Mouse (Mus musculus) myocyte (in vitro differentiated cells): ENCODE results near the gene Ppp1r32.

Experiments
- E2F4 ChIP-seq: IDR thresholded peaks from one replicate; pipeline ENCODE4 v1.6.1; 2011; ENCODE audit warnings: mild to moderate bottlenecking, control low read depth, moderate library complexity; ENCODE audit not compliant: insufficient read depth
- MAX ChIP-seq: IDR thresholded peaks from one replicate; pipeline ENCODE4 v1.6.1; 2011; ENCODE audit warnings: low read depth, mild to moderate bottlenecking, control low read depth
- POLR2AphosphoS2 ChIP-seq: IDR thresholded peaks from one replicate; pipeline ENCODE4 v1.6.1; 2011; ENCODE audit warnings: low read depth, control low read depth; ENCODE audit not compliant: insufficient read length
- REST ChIP-seq: IDR thresholded peaks from one replicate; pipeline ENCODE4 v1.6.1; 2011; ENCODE audit warnings: mild to moderate bottlenecking, control low read depth, moderate library complexity; ENCODE audit not compliant: insufficient read depth, insufficient read length
- SRF ChIP-seq: IDR thresholded peaks from one replicate; pipeline ENCODE4 v1.6.1; 2011; ENCODE audit warnings: low read depth; ENCODE audit not compliant: control insufficient read depth, insufficient read length
- TCF3 ChIP-seq: IDR thresholded peaks from one replicate; pipeline ENCODE4 v1.6.1; 2011; ENCODE audit warnings: low read depth, control low read depth; ENCODE audit not compliant: insufficient read length

DNA sequence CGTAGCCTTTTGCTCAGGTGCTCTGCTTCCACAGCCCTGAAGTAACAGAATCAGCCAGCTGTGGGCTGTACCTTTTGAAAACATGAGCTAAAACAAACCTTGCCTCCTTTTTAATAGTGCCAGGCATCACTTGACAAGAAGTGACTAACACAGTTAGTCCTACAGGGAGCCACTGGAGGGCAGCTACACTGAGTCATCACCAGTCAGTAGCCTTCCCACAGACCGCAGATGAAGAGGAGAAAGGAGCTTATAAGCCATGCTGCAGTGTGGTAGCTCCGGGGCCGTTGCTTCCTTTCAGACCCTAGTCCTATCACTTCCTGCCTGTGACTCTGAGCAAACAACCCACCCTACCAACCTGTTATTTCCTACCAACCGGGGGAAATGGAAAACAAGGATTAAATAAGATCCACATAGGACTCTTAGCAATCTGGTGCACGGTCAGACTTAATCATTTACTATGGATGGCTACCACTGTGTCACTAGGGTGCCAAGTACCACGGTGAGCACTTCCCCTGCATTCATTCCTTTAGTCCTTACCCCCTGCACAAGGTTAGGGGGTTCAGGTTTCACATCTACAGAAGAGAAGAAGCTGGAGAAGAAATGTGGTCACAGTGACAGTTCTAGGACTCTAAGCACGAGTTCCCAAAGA, 14.9 kb upstream of the Ppp1r32 start:
- TF ChIP-seq E2F4 (no peak), MAX (no peak), REST (no peak), POLR2AphosphoS2 (no peak), TCF3 (no peak), SRF (no peak)
